11 mouse cellular contexts compared by ENCODE assay signal in genomic region chr9:41936598-41936997, GRCm38 (mm10).
DNase-seq lines count a peak whose midpoint lies in the region; ATAC-seq and TF ChIP-seq lines count a peak whose summit lies in the region.
"Had no signal": no experiment of that assay in that cellular context is flagged by ENCODE, and none has a peak within 500 bp of the region (broad histone marks: within the 10 kb centered on the region; RNA-seq: fewer than 3 reads in every experiment).

No protein-coding gene starts in this region.

- no peak overlapping the region for H3K27ac ChIP-seq in kidney, postnatal 0 days
- no peak overlapping the region for H3K27ac ChIP-seq in hindbrain, embryonic 11.5 days (ENCODE audit: low read depth, low read length)
- H3K27ac ChIP-seq in midbrain, postnatal 0 days (ENCODE audit: low read depth, low read length) = no peak overlapping the region

- no peaks in the 10 kb centered on the region for H3K36me3 ChIP-seq in kidney, postnatal 0 days (ENCODE audit: insufficient read depth, low read length)
- H3K36me3 ChIP-seq in hindbrain, embryonic 11.5 days (ENCODE audit: control insufficient read depth, insufficient read depth, low read length) = no peaks in the 10 kb centered on the region
- H3K36me3 ChIP-seq in midbrain, postnatal 0 days (ENCODE audit: insufficient read depth, low read length) = no peaks in the 10 kb centered on the region
- H3K36me3 ChIP-seq: heart, embryonic 13.5 days had no signal

- 30% methylated on average over 1 of the region's 1 CpGs for WGBS in kidney, postnatal 0 days
- 35% methylated on average over 1 of the region's 1 CpGs for WGBS in hindbrain, embryonic 11.5 days
- 12% methylated on average over 1 of the region's 1 CpGs for WGBS in midbrain, postnatal 0 days

- intact Hi-C loops in left cerebral cortex, postnatal 36 days (cut with DNase I) = no loop called here
- intact Hi-C loops in heart, postnatal 25 days (cut with DNase I) = no loop called here

- no peak for TF ChIP-seq CTCF in kidney, postnatal 0 days (IDR thresholded peaks at IDR 0.05; ENCODE audit: low read depth)
- no peak for TF ChIP-seq CTCF in midbrain, postnatal 0 days (IDR thresholded peaks at IDR 0.05)

- H3K27me3 ChIP-seq in kidney, postnatal 0 days (ENCODE audit: insufficient read depth, low read length) = no peaks in the 10 kb centered on the region
- H3K27me3 ChIP-seq in hindbrain, embryonic 11.5 days (ENCODE audit: control insufficient read depth, insufficient read depth, low read length) = no peaks in the 10 kb centered on the region
- H3K27me3 ChIP-seq in midbrain, postnatal 0 days (ENCODE audit: insufficient read depth, low read length) = no peaks in the 10 kb centered on the region
- H3K27me3 ChIP-seq: heart, embryonic 13.5 days had no signal

- no peaks in the 10 kb centered on the region for H3K9me3 ChIP-seq in kidney, postnatal 0 days (replicated peaks; ENCODE audit: low read length)
- no peaks in the 10 kb centered on the region for H3K9me3 ChIP-seq in hindbrain, embryonic 11.5 days (ENCODE audit: control insufficient read depth, low read length)
- no peaks in the 10 kb centered on the region for H3K9me3 ChIP-seq in midbrain, postnatal 0 days (ENCODE audit: low read length)
- H3K9me3 ChIP-seq: heart, embryonic 13.5 days had no signal

- no peak overlapping the region for H3K9ac ChIP-seq in kidney, postnatal 0 days (ENCODE audit: low read depth, low read length)
- no peak overlapping the region for H3K9ac ChIP-seq in hindbrain, embryonic 11.5 days (ENCODE audit: low read depth, low read length)
- no peak overlapping the region for H3K9ac ChIP-seq in midbrain, postnatal 0 days (replicated peaks; ENCODE audit: low read length, poor library complexity, severe bottlenecking)

- H3K4me3 ChIP-seq in kidney, postnatal 0 days (replicated peaks; ENCODE audit: low read depth, low read length) = no peak overlapping the region
- H3K4me3 ChIP-seq in hindbrain, embryonic 11.5 days (ENCODE audit: low read depth, low read length) = no peak overlapping the region
- H3K4me3 ChIP-seq in midbrain, postnatal 0 days (ENCODE audit: low read depth, low read length) = no peak overlapping the region

- ATAC-seq in kidney, postnatal 0 days (replicated peaks; ENCODE audit: low FRiP score, low read depth) = no peak
- ATAC-seq in hindbrain, embryonic 11.5 days (ENCODE audit: low FRiP score) = no peak
- peak; percentile 66 for ATAC-seq in midbrain, postnatal 0 days (ENCODE audit: low FRiP score)

- peaks cover 31% of the 10 kb centered on the region for H3K4me1 ChIP-seq in kidney, postnatal 0 days (replicated peaks; ENCODE audit: insufficient read depth, low read length)
- peaks cover 6% of the 10 kb centered on the region for H3K4me1 ChIP-seq in hindbrain, embryonic 11.5 days (replicated peaks; ENCODE audit: control insufficient read depth, insufficient read depth, low read length)
- H3K4me1 ChIP-seq in midbrain, postnatal 0 days (ENCODE audit: insufficient read depth, low read length) = peaks cover 23% of the 10 kb centered on the region

- no peak overlapping the region for H3K4me2 ChIP-seq in kidney, postnatal 0 days (ENCODE audit: low read length)
- no peak overlapping the region for H3K4me2 ChIP-seq in hindbrain, embryonic 11.5 days (replicated peaks; ENCODE audit: low read depth, low read length)
- no peak overlapping the region for H3K4me2 ChIP-seq in midbrain, postnatal 0 days (ENCODE audit: low read depth, low read length, poor library complexity, severe bottlenecking)

- DNase-seq in kidney, postnatal 0 days (ENCODE audit: low spot score) = peak; percentile 86
- no peak for DNase-seq in kidney, adult 9 months
- peak; percentile 69 for DNase-seq in embryo, embryonic 11 days
- DNase-seq in hindbrain, embryonic 11.5 days (ENCODE audit: low spot score) = peak; percentile 31
- DNase-seq in midbrain, postnatal 0 days (ENCODE audit: low spot score) = peak; percentile 87
- DNase-seq in left cerebral cortex, postnatal 36 days (ENCODE audit: low spot score in 2 of 2) = no peak
- no peak for DNase-seq in cerebellum, postnatal 25 days
- DNase-seq in heart, postnatal 25 days (ENCODE audit: low spot score) = no peak
- DNase-seq: kidney, adult 2 months; lung, postnatal 10 days had no signal

Comparison
In these comparisons a context has a peak if more than half of its experiments do, and no peak if none do; other contexts are left out.
1. DNase-seq: peak in kidney, postnatal 0 days (single experiment), embryo, embryonic 11 days (single experiment), hindbrain, embryonic 11.5 days (single experiment) and midbrain, postnatal 0 days (single experiment); none in kidney, adult 9 months (single experiment), left cerebral cortex, postnatal 36 days (0 of 2), cerebellum, postnatal 25 days (0 of 2) and heart, postnatal 25 days (single experiment).